Mouse (Mus musculus) lung, postnatal 0 days (tissue): Measurements from ENCODE around the gene Hydin. TPM values are rescaled to one million over a fixed set of nuclear protein-coding genes. Genes with fewer than 3 reads are reported as not detected.

ENCODE experiments used
- ATAC-seq: fragments of 200-750 bp; cut with Nextera tagmentation; 2 replicates; pipeline ENCODE4 v1.8.0; 2017; ENCODE audit warnings: moderate library complexity
- DNase-seq: peaks from one replicate; pipeline ENCODE4 v3.0.0-alpha.2; 2016; ENCODE audit warnings: low spot score
- H3K27ac ChIP-seq: fragments of 300-500 bp; sonication (generic); 2 replicates; pipeline ENCODE4 v1.5.1; 2014; ENCODE audit warnings: antibody characterized with exemption, mild to moderate bottlenecking, low read length, mixed read lengths
- H3K27me3 ChIP-seq: fragments of 300-500 bp; sonication (generic); replicated peaks from 2 replicates; pipeline ENCODE4 v1.6.1; 2014; ENCODE audit warnings: low read length, mixed read lengths; ENCODE audit not compliant: insufficient read depth
- H3K36me3 ChIP-seq: fragments of 300-500 bp; sonication (generic); 2 replicates; pipeline ENCODE4 v1.6.1; 2014; ENCODE audit warnings: low read length, mixed read lengths; ENCODE audit not compliant: insufficient read depth
- H3K4me1 ChIP-seq: fragments of 300-500 bp; sonication (generic); 2 replicates; pipeline ENCODE4 v1.6.1; 2014; ENCODE audit warnings: antibody characterized with exemption, low read depth, low read length, mixed read lengths; ENCODE audit not compliant: insufficient read depth
- H3K4me2 ChIP-seq: fragments of 300-500 bp; sonication (generic); replicated peaks from 2 replicates; pipeline ENCODE4 v1.6.1; 2014; ENCODE audit warnings: low read depth, mild to moderate bottlenecking, low read length, moderate library complexity, mixed read lengths
- H3K4me3 ChIP-seq: fragments of 300-500 bp; sonication (generic); 2 replicates; pipeline ENCODE4 v1.5.1; 2014; ENCODE audit warnings: low read depth, low read length
- H3K9ac ChIP-seq: fragments of 300-500 bp; sonication (generic); replicated peaks from 2 replicates; pipeline ENCODE4 v1.6.1; 2014; ENCODE audit warnings: low read depth, mild to moderate bottlenecking
- H3K9me3 ChIP-seq: fragments of 300-500 bp; sonication (generic); 2 replicates; pipeline ENCODE4 v1.6.1; 2016; ENCODE audit warnings: low read length, mixed read lengths
- CTCF ChIP-seq: IDR thresholded peaks from 2 replicates; pipeline ENCODE4 v1.5.1; 2016; ENCODE audit warnings: antibody characterized with exemption, mild to moderate bottlenecking
- EP300 ChIP-seq: IDR thresholded peaks from 2 replicates; pipeline ENCODE4 v1.6.1; 2016; ENCODE audit warnings: antibody characterized with exemption, mild to moderate bottlenecking, control low read depth
- WGBS: fragments of 180-500 bp; shearing (Covaris S2); extraction: QIAGEN DNeasy Blood & Tissue Kit; methylation state at CpG from one replicate; pipeline ENCODE4 v1.1.7; 2014; 5-methylcytosine and 5-hydroxymethylcytosine counted together
- polyA plus RNA-seq: library from polyadenylated mRNA; unstranded; fragments of >200 nt; fragmentation: Nextera tagmentation; extraction: Ambion mirVana; gene quantifications from 2 replicates; pipeline ENCODE4 v1.2.1, GENCODE M21; 2015

Gene Hydin
- polyA plus RNA-seq, 1 experiment from 2014 or later: 0.97 TPM

- no peak for DNase-seq
- 76% methylated on average over 4 of the region's 4 CpGs for WGBS
- Histone ChIP-seq H3K27me3 (no peaks in the 10 kb centered on the region; the same call in 1 of the 2 replicates), H3K9ac (no peak overlapping the region), H3K4me3 (no peak overlapping the region), H3K4me2 (no peak overlapping the region), H3K4me1 (peaks cover 6% of the 10 kb centered on the region; the same call in 1 of the 2 replicates), H3K36me3 (no peaks in the 10 kb centered on the region), H3K27ac (no peak overlapping the region), H3K9me3 (no peaks in the 10 kb centered on the region)
- TF ChIP-seq CTCF: no peak
- TF ChIP-seq EP300: no peak
- ATAC-seq: no peak
Measured at GRCm38 (mm10) chr8:110270659-110271058, 3.9 kb downstream of the Hydin start.

- ATAC-seq: no peak
- no peaks in the 10 kb centered on the region for H3K36me3 ChIP-seq
- WGBS: 72% methylated on average over 2 of the region's 2 CpGs
Measured at GRCm38 (mm10) chr8:110273394-110273793, 6.6 kb downstream of the Hydin start.

DNA sequence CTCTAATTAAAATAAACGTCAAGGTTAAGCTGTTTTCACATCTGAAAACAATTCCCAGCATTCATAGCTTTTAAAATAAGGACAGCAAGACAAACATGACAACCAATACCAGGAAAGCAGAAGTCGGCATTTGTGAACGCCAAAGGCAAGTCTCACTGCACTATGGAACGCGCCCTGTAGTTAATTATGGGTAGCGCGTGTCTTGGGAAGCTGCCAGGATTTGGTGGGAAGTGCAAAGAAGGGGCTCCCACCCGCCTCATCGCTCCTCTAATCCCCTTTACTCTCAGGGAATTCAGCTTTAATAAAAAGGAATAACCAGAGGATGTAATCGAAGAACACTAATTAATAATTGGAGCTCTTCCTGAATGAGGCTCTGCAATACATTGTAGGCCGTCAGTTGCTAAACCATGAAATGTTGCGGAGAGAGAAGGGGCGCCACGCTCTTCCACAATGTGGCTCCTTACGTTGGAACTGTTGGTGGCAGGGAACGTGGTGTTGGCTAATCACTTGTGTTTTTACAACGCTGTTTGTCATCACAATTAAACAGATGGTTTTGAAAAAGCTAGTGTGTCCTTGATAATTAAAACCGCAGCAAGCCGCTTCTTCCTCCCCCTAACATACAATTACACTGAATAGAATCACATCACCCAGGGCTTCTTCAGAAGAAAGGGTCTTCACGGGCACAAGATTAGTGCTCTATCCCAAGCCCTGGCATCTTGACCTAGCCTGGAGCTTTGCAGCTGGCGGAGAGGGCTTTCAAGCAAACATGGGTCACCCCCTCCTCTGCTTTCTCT is 8.9 kb downstream of the Hydin start:
- no peak overlapping the region for H3K4me2 ChIP-seq
- TF ChIP-seq EP300 (no peak), CTCF (no peak)
- H3K9ac ChIP-seq: no peak overlapping the region
- H3K9me3 ChIP-seq: no peaks in the 10 kb centered on the region
- H3K36me3 ChIP-seq: no peaks in the 10 kb centered on the region
- no peaks in the 10 kb centered on the region for H3K27me3 ChIP-seq
- H3K4me3 ChIP-seq: no peak overlapping the region
- H3K27ac ChIP-seq: no peak overlapping the region
- ATAC-seq (no peak), DNase-seq (no peak)
- WGBS: 79% methylated on average over 21 of the region's 21 CpGs
- H3K4me1 ChIP-seq: no peaks in the 10 kb centered on the region

More at GRCm38 (mm10) chr8:110273394-110273793, 6.6 kb downstream of the Hydin start:
- no peaks in the 10 kb centered on the region for H3K27me3 ChIP-seq
- H3K4me1 ChIP-seq: no peaks in the 10 kb centered on the region
- H3K27ac ChIP-seq: no peak overlapping the region
- H3K4me2 ChIP-seq: no peak overlapping the region
- H3K4me3 ChIP-seq: no peak overlapping the region
- H3K9ac ChIP-seq: no peak overlapping the region
- DNase-seq: no peak
- TF ChIP-seq EP300 (no peak), CTCF (peak; percentile 38)
- no peaks in the 10 kb centered on the region for H3K9me3 ChIP-seq

DNA sequence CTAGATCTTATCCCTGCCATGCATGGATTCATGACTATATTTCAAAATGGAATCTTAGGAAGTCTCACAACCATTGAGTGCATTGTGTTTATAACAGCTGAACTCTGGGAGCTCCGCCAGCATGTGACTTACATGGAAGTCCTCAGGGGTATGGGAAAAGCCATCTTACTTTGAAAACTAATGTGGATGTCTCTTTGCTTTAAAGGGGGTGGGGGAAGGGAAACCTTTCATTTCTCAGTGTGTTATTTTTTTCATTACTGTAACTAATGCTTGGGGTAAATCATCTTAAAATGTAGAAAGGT is 9.4 kb downstream of the Hydin start:
- DNase-seq (no peak), ATAC-seq (no peak)
- H3K4me3 ChIP-seq: no peak overlapping the region
- TF ChIP-seq EP300 (no peak), CTCF (no peak)
- H3K4me2 ChIP-seq: no peak overlapping the region
- no peaks in the 10 kb centered on the region for H3K9me3 ChIP-seq
- 76% methylated on average over 1 of the region's 1 CpGs for WGBS
- H3K4me1 ChIP-seq: no peaks in the 10 kb centered on the region
- H3K9ac ChIP-seq: no peak overlapping the region
- no peaks in the 10 kb centered on the region for H3K27me3 ChIP-seq
- no peak overlapping the region for H3K27ac ChIP-seq
- no peaks in the 10 kb centered on the region for H3K36me3 ChIP-seq

- DNase-seq (no peak), ATAC-seq (no peak)
- H3K4me2 ChIP-seq: no peak overlapping the region
- H3K36me3 ChIP-seq: no peaks in the 10 kb centered on the region
- H3K9me3 ChIP-seq: no peaks in the 10 kb centered on the region
- H3K27ac ChIP-seq: no peak overlapping the region
- WGBS: 63% methylated on average over 2 of the region's 2 CpGs
- H3K27me3 ChIP-seq: no peaks in the 10 kb centered on the region
- no peak overlapping the region for H3K9ac ChIP-seq
- no peaks in the 10 kb centered on the region for H3K4me1 ChIP-seq
- TF ChIP-seq CTCF (no peak), EP300 (no peak)
- H3K4me3 ChIP-seq: no peak overlapping the region
Measured at GRCm38 (mm10) chr8:110312715-110313114, 45.9 kb downstream of the Hydin start.

DNA sequence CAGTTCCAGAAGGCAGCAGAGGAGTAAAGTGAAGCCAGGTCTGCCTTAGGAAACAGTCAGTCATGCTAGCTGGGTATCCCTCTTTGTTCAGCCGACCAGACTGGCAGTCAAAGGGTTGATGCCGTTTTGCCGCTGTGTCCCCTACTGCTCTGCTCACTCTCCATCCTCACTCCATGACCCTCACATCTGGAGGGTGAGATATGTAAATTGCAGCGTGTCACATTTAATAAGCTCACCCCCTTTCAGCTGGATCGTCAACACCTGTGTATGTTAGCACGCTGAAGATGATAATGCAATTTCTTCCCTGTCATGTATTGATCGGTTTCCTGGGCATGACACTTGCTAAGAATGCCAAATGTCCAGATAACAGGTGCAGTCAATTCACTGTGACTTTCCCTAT is 49.0 kb downstream of the Hydin start:
- Histone ChIP-seq H3K27me3 (no peaks in the 10 kb centered on the region), H3K27ac (no peak overlapping the region), H3K9me3 (no peaks in the 10 kb centered on the region), H3K4me1 (no peaks in the 10 kb centered on the region), H3K4me3 (no peak overlapping the region), H3K4me2 (no peak overlapping the region), H3K9ac (no peak overlapping the region), H3K36me3 (no peaks in the 10 kb centered on the region)
- WGBS: 67% methylated on average over 7 of the region's 7 CpGs
- no peak for TF ChIP-seq CTCF
- no peak for TF ChIP-seq EP300
- DNase-seq (no peak), ATAC-seq (no peak)
